Mouse (Mus musculus) lung, postnatal 0 days (tissue): ENCODE measurements around the gene Magi1. TPM values are rescaled to one million over a fixed set of nuclear protein-coding genes. Genes with fewer than 3 reads are reported as not detected.

ENCODE experiments used
- ATAC-seq: fragments of 200-750 bp; cut with Nextera tagmentation; 2 replicates; pipeline ENCODE4 v1.8.0; 2017; ENCODE audit warnings: moderate library complexity
- DNase-seq: peaks from one replicate; pipeline ENCODE4 v3.0.0-alpha.2; 2016; ENCODE audit warnings: low spot score
- H3K27ac ChIP-seq: fragments of 300-500 bp; sonication (generic); 2 replicates; pipeline ENCODE4 v1.5.1; 2014; ENCODE audit warnings: antibody characterized with exemption, mild to moderate bottlenecking, low read length, mixed read lengths
- H3K27me3 ChIP-seq: fragments of 300-500 bp; sonication (generic); replicated peaks from 2 replicates; pipeline ENCODE4 v1.6.1; 2014; ENCODE audit warnings: low read length, mixed read lengths; ENCODE audit not compliant: insufficient read depth
- H3K36me3 ChIP-seq: fragments of 300-500 bp; sonication (generic); 2 replicates; pipeline ENCODE4 v1.6.1; 2014; ENCODE audit warnings: low read length, mixed read lengths; ENCODE audit not compliant: insufficient read depth
- H3K4me1 ChIP-seq: fragments of 300-500 bp; sonication (generic); 2 replicates; pipeline ENCODE4 v1.6.1; 2014; ENCODE audit warnings: antibody characterized with exemption, low read depth, low read length, mixed read lengths; ENCODE audit not compliant: insufficient read depth
- H3K4me2 ChIP-seq: fragments of 300-500 bp; sonication (generic); replicated peaks from 2 replicates; pipeline ENCODE4 v1.6.1; 2014; ENCODE audit warnings: low read depth, mild to moderate bottlenecking, low read length, moderate library complexity, mixed read lengths
- H3K4me3 ChIP-seq: fragments of 300-500 bp; sonication (generic); 2 replicates; pipeline ENCODE4 v1.5.1; 2014; ENCODE audit warnings: low read depth, low read length
- H3K9ac ChIP-seq: fragments of 300-500 bp; sonication (generic); replicated peaks from 2 replicates; pipeline ENCODE4 v1.6.1; 2014; ENCODE audit warnings: low read depth, mild to moderate bottlenecking
- H3K9me3 ChIP-seq: fragments of 300-500 bp; sonication (generic); 2 replicates; pipeline ENCODE4 v1.6.1; 2016; ENCODE audit warnings: low read length, mixed read lengths
- CTCF ChIP-seq: IDR thresholded peaks from 2 replicates; pipeline ENCODE4 v1.5.1; 2016; ENCODE audit warnings: antibody characterized with exemption, mild to moderate bottlenecking
- EP300 ChIP-seq: IDR thresholded peaks from 2 replicates; pipeline ENCODE4 v1.6.1; 2016; ENCODE audit warnings: antibody characterized with exemption, mild to moderate bottlenecking, control low read depth
- WGBS: fragments of 180-500 bp; shearing (Covaris S2); extraction: QIAGEN DNeasy Blood & Tissue Kit; methylation state at CpG from one replicate; pipeline ENCODE4 v1.1.7; 2014; 5-methylcytosine and 5-hydroxymethylcytosine counted together
- polyA plus RNA-seq: library from polyadenylated mRNA; unstranded; fragments of >200 nt; fragmentation: Nextera tagmentation; extraction: Ambion mirVana; gene quantifications from 2 replicates; pipeline ENCODE4 v1.2.1, GENCODE M21; 2015

Magi1 gene
- polyA plus RNA-seq, 1 experiment from 2014 or later = 10.7 TPM

DNA sequence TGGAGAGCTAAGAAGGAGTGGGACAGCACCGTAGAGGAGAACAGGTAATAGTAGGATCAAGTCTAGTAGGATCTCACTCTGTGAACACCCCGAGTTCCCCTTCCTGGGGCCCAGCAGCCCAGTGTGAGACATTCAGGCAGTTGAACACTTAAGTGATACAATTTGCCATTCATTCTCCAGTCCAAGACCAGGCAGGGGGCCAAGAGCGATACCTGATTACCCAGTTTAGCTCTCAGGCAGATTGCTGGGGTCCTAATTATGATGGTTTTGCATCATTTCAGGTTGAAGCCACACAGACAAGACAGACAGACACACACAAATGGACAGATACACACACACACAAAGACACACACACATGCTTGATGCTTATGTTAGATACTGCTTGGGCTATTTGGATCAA, 543.9 kb downstream of the Magi1 start:
- H3K36me3 ChIP-seq = no peaks in the 10 kb centered on the region
- no peaks in the 10 kb centered on the region for H3K4me1 ChIP-seq
- 97% methylated on average over 3 of the region's 3 CpGs for WGBS
- H3K27me3 ChIP-seq = no peaks in the 10 kb centered on the region
- H3K4me2 ChIP-seq = no peak overlapping the region
- TF ChIP-seq EP300 = no peak
- TF ChIP-seq CTCF = no peak
- DNase-seq (no peak), ATAC-seq (no peak)
- no peaks in the 10 kb centered on the region for H3K9me3 ChIP-seq
- H3K27ac ChIP-seq = no peak overlapping the region
- H3K4me3 ChIP-seq = no peak overlapping the region
- no peak overlapping the region for H3K9ac ChIP-seq

DNA sequence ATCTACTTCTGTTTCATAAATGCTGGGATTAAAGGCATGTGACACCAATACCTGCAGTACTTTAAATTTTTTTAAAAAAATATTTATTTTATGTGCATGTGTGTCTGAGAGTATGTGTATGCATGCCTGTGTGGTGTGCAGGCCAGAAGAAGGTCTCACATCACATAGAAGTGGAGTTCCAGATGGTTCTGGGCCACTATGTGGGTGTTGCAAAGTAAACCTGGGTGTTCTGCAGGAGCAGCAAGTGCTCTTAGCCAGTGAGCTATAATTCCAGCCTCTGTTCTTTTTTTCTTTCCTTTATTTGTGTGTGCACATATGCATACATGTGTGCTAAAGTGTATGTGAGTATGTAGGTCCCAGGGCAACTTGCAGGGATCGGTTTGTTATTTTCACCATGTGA, 546.6 kb downstream of the Magi1 start:
- Histone ChIP-seq H3K4me2 (no peak overlapping the region), H3K27ac (no peak overlapping the region), H3K9ac (no peak overlapping the region), H3K27me3 (no peaks in the 10 kb centered on the region), H3K4me1 (no peaks in the 10 kb centered on the region), H3K9me3 (no peaks in the 10 kb centered on the region), H3K4me3 (no peak overlapping the region), H3K36me3 (no peaks in the 10 kb centered on the region)
- TF ChIP-seq CTCF (no peak), EP300 (no peak)
- DNase-seq (no peak), ATAC-seq (no peak)
- WGBS = 91% methylated on average over 1 of the region's 1 CpGs

DNA sequence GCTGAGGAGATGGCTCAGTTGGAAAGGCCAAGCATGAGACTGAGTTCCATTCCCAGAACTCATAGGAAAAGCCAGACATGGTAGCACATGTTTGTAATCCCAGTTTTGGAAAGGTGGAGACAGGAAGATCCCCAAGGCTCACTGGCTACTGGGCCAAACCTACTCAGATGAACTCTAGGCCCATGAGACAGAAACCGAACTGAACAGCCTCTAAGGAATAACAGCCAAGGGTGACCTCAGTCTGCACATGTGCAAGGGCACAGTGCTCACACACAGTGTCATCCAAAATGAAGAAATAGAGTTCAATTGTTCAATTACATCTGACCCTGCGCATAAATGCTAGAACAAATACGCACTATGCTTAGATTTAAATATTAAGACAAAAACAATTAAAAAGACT, 547.6 kb downstream of the Magi1 start:
- H3K4me1 ChIP-seq = no peaks in the 10 kb centered on the region
- H3K27me3 ChIP-seq = no peaks in the 10 kb centered on the region
- H3K36me3 ChIP-seq = no peaks in the 10 kb centered on the region
- no peak overlapping the region for H3K4me2 ChIP-seq
- DNase-seq (no peak), ATAC-seq (no peak)
- no peaks in the 10 kb centered on the region for H3K9me3 ChIP-seq
- TF ChIP-seq EP300 (no peak), CTCF (no peak)
- H3K27ac ChIP-seq = no peak overlapping the region
- H3K4me3 ChIP-seq = no peak overlapping the region
- no peak overlapping the region for H3K9ac ChIP-seq
- WGBS = over 99% methylated on average over 3 of the region's 3 CpGs

DNA sequence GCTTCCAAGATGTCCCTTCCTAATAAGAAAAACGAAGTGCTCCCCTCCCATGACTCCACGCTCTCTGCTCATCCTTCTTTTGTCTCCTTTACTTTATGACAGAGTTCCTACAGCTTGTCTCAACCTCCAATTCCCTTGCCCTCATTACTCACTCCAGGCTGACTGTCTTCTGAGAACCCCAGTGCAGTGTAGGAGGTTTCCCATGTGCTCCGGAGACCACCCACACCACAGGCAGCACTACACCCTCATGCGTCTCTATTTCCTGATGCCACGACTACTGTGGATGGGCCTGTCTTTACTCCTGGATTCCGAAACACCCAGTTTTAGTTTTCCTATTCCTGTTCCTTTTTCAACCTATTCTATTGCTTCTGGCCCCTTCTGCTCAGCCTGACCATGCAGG, 549.9 kb downstream of the Magi1 start:
- DNase-seq = no peak
- Histone ChIP-seq H3K4me2 (no peak overlapping the region), H3K36me3 (no peaks in the 10 kb centered on the region), H3K4me3 (no peak overlapping the region), H3K27ac (no peak overlapping the region), H3K27me3 (no peaks in the 10 kb centered on the region), H3K4me1 (no peaks in the 10 kb centered on the region), H3K9ac (no peak overlapping the region), H3K9me3 (no peaks in the 10 kb centered on the region)
- TF ChIP-seq EP300 (no peak), CTCF (no peak)
- WGBS = 79% methylated on average over 6 of the region's 6 CpGs
- ATAC-seq = no peak

DNA sequence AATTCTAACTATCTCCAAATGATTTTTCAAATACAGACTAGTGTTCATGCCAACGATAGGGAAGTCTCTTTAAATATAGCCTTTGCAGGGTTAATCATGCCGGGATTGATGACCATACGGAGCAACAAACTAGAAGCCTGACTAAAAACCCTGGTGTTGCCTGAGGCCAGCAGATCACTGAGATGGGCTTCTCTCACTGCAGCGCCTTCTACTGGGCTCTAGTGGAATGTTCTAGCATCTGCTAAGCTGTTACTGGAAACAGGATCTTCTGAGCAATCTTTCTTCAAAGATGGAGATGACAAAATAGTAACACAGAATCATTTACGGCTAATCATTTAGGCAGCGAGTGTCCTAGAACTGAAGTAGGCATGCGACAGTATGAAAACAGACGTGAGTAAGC, 554.0 kb downstream of the Magi1 start:
- H3K36me3 ChIP-seq = no peaks in the 10 kb centered on the region
- no peaks in the 10 kb centered on the region for H3K27me3 ChIP-seq
- H3K9me3 ChIP-seq = no peaks in the 10 kb centered on the region
- H3K4me2 ChIP-seq = no peak overlapping the region
- DNase-seq (peak; percentile 15), ATAC-seq (no peak)
- TF ChIP-seq CTCF (peak; percentile 68), EP300 (no peak)
- H3K27ac ChIP-seq = no peak overlapping the region
- 70% methylated on average over 8 of the region's 8 CpGs for WGBS
- H3K9ac ChIP-seq = no peak overlapping the region
- 0 out of 2 replicates have a peak, but pooled peaks cover 8% of the 10 kb centered on the region for H3K4me1 ChIP-seq
- H3K4me3 ChIP-seq = no peak overlapping the region

DNA sequence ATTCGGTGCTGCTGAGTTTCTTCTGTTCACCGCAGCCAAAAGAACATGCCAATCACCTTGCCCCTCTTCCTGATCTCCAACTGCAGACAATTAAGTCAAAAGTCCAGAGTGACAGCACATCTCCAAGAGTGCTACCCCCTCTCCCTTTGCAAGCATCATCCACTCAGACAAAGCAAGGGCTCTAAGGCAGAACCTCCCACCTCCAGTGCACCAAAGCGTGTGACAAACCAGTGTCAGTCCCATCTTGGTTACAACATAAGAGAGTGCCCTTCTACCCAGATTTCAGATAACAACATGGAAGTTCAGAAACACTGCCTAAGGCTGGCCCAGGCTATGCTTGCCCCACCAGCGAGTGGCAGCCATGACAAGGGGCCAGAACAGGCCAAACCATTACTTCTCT, 554.9 kb downstream of the Magi1 start:
- no peaks in the 10 kb centered on the region for H3K9me3 ChIP-seq
- H3K27me3 ChIP-seq = no peaks in the 10 kb centered on the region
- TF ChIP-seq CTCF (no peak), EP300 (no peak)
- no peak overlapping the region for H3K27ac ChIP-seq
- H3K9ac ChIP-seq = no peak overlapping the region
- ATAC-seq = no peak
- no peaks in the 10 kb centered on the region for H3K36me3 ChIP-seq
- DNase-seq = no peak
- no peak overlapping the region for H3K4me2 ChIP-seq
- 88% methylated on average over 4 of the region's 4 CpGs for WGBS
- 0 out of 2 replicates have a peak, but pooled peaks cover 8% of the 10 kb centered on the region for H3K4me1 ChIP-seq
- no peak overlapping the region for H3K4me3 ChIP-seq

DNA sequence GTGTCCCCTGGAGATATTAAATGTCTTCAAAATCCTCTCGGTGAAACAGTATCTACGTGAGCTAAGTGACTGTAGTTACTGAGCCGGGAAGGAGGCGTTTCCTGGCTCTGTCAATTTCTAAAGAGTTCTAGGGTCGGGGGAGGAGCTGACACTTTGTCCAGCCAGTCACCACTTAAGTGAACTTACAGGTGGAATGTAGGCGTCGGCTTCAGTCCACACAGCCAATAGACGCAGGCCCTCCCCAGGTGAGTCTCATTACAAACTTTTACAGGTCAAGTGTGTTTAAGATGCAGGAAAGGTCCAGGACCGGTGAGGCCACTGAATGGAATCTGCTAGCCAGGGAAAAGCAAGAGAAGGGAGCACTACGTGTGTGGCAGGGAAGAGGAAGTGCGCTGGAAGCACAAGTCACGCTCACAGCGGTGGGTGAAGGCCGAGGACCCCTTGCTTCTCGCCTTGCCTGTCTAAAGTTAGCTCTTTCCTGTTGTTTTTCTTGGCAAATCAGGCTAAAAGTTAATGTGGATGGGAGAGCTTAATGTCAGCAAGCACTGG, 556.0 kb downstream of the Magi1 start:
- no peak overlapping the region for H3K9ac ChIP-seq
- peak; percentile 92 for DNase-seq
- TF ChIP-seq EP300 (no peak), CTCF (no peak)
- no peaks in the 10 kb centered on the region for H3K27me3 ChIP-seq
- H3K36me3 ChIP-seq = no peaks in the 10 kb centered on the region
- peak; percentile 97 for ATAC-seq
- 26% methylated on average over 15 of the region's 15 CpGs for WGBS
- H3K27ac ChIP-seq = 0 out of 2 replicates have a peak overlapping the region, but pooled peaks have one; percentile 28
- peak overlapping the region; percentile 14; the same call in 1 of the 2 replicates for H3K4me2 ChIP-seq
- 0 out of 2 replicates have a peak, but pooled peaks cover 8% of the 10 kb centered on the region for H3K4me1 ChIP-seq
- H3K4me3 ChIP-seq = no peak overlapping the region
- H3K9me3 ChIP-seq = no peaks in the 10 kb centered on the region
